Mouse (Mus musculus) CH12.LX (cell line): Measurements from ENCODE around the gene St14. TPM values are rescaled to one million over a fixed set of nuclear protein-coding genes. Genes with fewer than 3 reads are reported as not detected.

Experiments
- DNase-seq: peaks from one replicate; pipeline ENCODE4 v3.0.0-alpha.2; 2013; ENCODE audit errors: extremely low read depth
- H3K27ac ChIP-seq: 2 replicates; pipeline ENCODE4 v1.5.1; 2012; ENCODE audit warnings: low read depth, mild to moderate bottlenecking, control low read depth, moderate library complexity; ENCODE audit not compliant: insufficient read depth
- H3K27me3 ChIP-seq: replicated peaks from 2 replicates; pipeline ENCODE3; 2012; ENCODE audit warnings: inconsistent platforms
- H3K36me3 ChIP-seq, 2 experiments: replicated peaks in 1 of 2; 2 replicates each; pipeline versions ENCODE3 to v1.6.1; 2012; ENCODE audit warnings: inconsistent platforms in 1 of 2, low read length in 1 of 2, mild to moderate bottlenecking in 1 of 2, mixed read lengths in 1 of 2, moderate library complexity in 1 of 2; ENCODE audit not compliant: control insufficient read depth in 1 of 2, insufficient read depth in 1 of 2
- H3K4me1 ChIP-seq, 2 experiments: 2 replicates each; pipeline ENCODE4 v1.6.1; 2012; ENCODE audit warnings: inconsistent platforms in 1 of 2, moderate library complexity in 1 of 2; ENCODE audit not compliant: insufficient read depth in 2 of 2, control insufficient read depth in 1 of 2
- H3K4me2 ChIP-seq: 2 replicates; pipeline ENCODE4 v1.6.1; 2012; ENCODE audit warnings: low read depth, mild to moderate bottlenecking, control low read depth; ENCODE audit not compliant: poor library complexity, insufficient read depth, severe bottlenecking
- H3K4me3 ChIP-seq, 3 experiments: fragments of 150-350 bp in 1 of 3; sonication (generic) in 1 of 3; replicated peaks in 1 of 3; 2 replicates each; pipeline versions ENCODE3 to v1.5.1; 2011 to 2012; ENCODE audit warnings: low read depth in 2 of 3, low read length in 2 of 3, mild to moderate bottlenecking in 2 of 3, moderate library complexity in 2 of 3, control low read depth in 1 of 3, improper control_type of control experiment in 1 of 3, inconsistent platforms in 1 of 3, mixed read lengths in 1 of 3; ENCODE audit not compliant: poor library complexity in 1 of 3
- H3K79me2 ChIP-seq: replicated peaks from 2 replicates; pipeline ENCODE4 v1.6.1; 2012; ENCODE audit warnings: mild to moderate bottlenecking, moderate library complexity; ENCODE audit not compliant: control insufficient read depth, poor library complexity, insufficient read depth, severe bottlenecking; ENCODE audit errors: extremely low read depth
- H3K9ac ChIP-seq: 2 replicates; pipeline ENCODE4 v1.6.1; 2012; ENCODE audit warnings: low read depth, mild to moderate bottlenecking, control low read depth, moderate library complexity; ENCODE audit not compliant: insufficient read depth
- H3K9me3 ChIP-seq: replicated peaks from 2 replicates; pipeline ENCODE3; 2012; ENCODE audit warnings: low read length, inconsistent platforms, mixed read lengths
- CHD1 ChIP-seq: IDR thresholded peaks from 2 replicates; pipeline ENCODE4 v1.6.1; 2012; ENCODE audit warnings: low read depth, low read length, improper control_type of control experiment, inconsistent platforms
- CTCF ChIP-seq, 2 experiments: IDR thresholded peaks in 1 of 2; conservative IDR thresholded peaks in 1 of 2; 2 replicates each; pipeline ENCODE4 v1.5.1; 2011 to 2012; ENCODE audit warnings: low read depth in 2 of 2, low read length in 2 of 2, improper control_type of control experiment in 1 of 2, inconsistent platforms in 1 of 2, mild to moderate bottlenecking in 1 of 2, moderate library complexity in 1 of 2
- GABPA ChIP-seq: IDR thresholded peaks from 2 replicates; pipeline ENCODE4 v1.6.1; 2012; ENCODE audit warnings: low read depth, low read length, improper control_type of control experiment, inconsistent platforms; ENCODE audit not compliant: insufficient replicate concordance
- JUND ChIP-seq: conservative IDR thresholded peaks from 2 replicates; pipeline ENCODE4 v1.6.1; 2011; ENCODE audit warnings: low read depth, low read length, improper control_type of control experiment
- MAFK ChIP-seq: IDR thresholded peaks from 2 replicates; pipeline ENCODE4 v1.6.1; 2011; ENCODE audit warnings: low read length, improper control_type of control experiment; ENCODE audit not compliant: insufficient replicate concordance
- MAZ ChIP-seq: IDR thresholded peaks from 2 replicates; pipeline ENCODE4 v1.6.1; 2012; ENCODE audit warnings: low read depth, mild to moderate bottlenecking, inconsistent platforms, low read length, improper control_type of control experiment, moderate library complexity
- POLR2AphosphoS2 ChIP-seq: IDR thresholded peaks from 2 replicates; pipeline ENCODE4 v1.6.1; 2011; ENCODE audit warnings: low read depth, low read length, improper control_type of control experiment
- RAD21 ChIP-seq: IDR thresholded peaks from 2 replicates; pipeline ENCODE4 v1.6.1; 2011; ENCODE audit warnings: low read depth, mild to moderate bottlenecking, low read length, improper control_type of control experiment, moderate library complexity
- RCOR1 ChIP-seq: conservative IDR thresholded peaks from 2 replicates; pipeline ENCODE4 v1.6.1; 2012; ENCODE audit warnings: low read depth, mild to moderate bottlenecking, inconsistent platforms, low read length, improper control_type of control experiment
- SMC3 ChIP-seq: IDR thresholded peaks from 2 replicates; pipeline ENCODE4 v1.6.1; 2011; ENCODE audit warnings: low read depth, low read length, improper control_type of control experiment
- USF2 ChIP-seq: conservative IDR thresholded peaks from 2 replicates; pipeline ENCODE4 v1.6.1; 2011; ENCODE audit warnings: low read depth, low read length, improper control_type of control experiment
- dilution Hi-C: fragments of 300-500 bp; cut with MboI; formaldehyde crosslinking; loops from 2 replicates; pipeline ENCODE4 v1.14.3; 2020; ENCODE audit warnings: low sequenced_read_pairs; ENCODE audit not compliant: extremely low pct_unique_long_range_greater_than_20kb, extremely low pct_ligation_motif_present
- in situ Hi-C: fragments of 300-500 bp; cut with MboI; formaldehyde crosslinking; loops from 3 replicates; pipeline ENCODE4 v1.14.3; 2019; ENCODE audit warnings: low sequenced_read_pairs, low pct_ligation_motif_present, low pct_unique_long_range_greater_than_20kb, mixed read lengths
- polyA plus RNA-seq: library from polyadenylated mRNA; unstranded; fragments of >175 nt; gene quantifications from 2 replicates; pipeline ENCODE4 v1.2.1, GENCODE M21; 2012; ENCODE audit warnings: low read depth; ENCODE audit not compliant: insufficient read length
- total RNA-seq, 2 experiments: library from RNA; depleted of rRNA; stranded (reverse); fragments of 300-350 nt in 1 of 2; fragments of >200 nt in 1 of 2; gene quantifications; 2 replicates each; pipeline ENCODE4 v1.2.3; 2012 to 2014

Gene St14
- total and polyA plus RNA-seq, 3 experiments = 4.3 to 10.9 (median 8.6) TPM

- H3K9ac ChIP-seq = no peak overlapping the region
- DNase-seq = no peak
- H3K4me2 ChIP-seq = no peak overlapping the region
- H3K27ac ChIP-seq = no peak overlapping the region
- H3K4me3 ChIP-seq = no peak overlapping the region
- no peaks in the 10 kb centered on the region for H3K27me3 ChIP-seq
- in situ Hi-C loops = no loop called here
- no peak for TF ChIP-seq SMC3
- TF ChIP-seq CHD1 = no peak
- H3K79me2 ChIP-seq = no peaks in the 10 kb centered on the region
- H3K4me1 ChIP-seq = peaks cover 0 to 7% of the 10 kb centered on the region in 2 experiments; a peak in 2 of 4 replicates
- dilution Hi-C loops = no loop called here
- H3K9me3 ChIP-seq = no peaks in the 10 kb centered on the region
- peaks cover 5 to 55% of the 10 kb centered on the region in 2 experiments for H3K36me3 ChIP-seq
Observed at GRCm38 (mm10) chr9:31162911-31163310, 31.3 kb upstream of the St14 start.

GRCm38 (mm10) chr9:31159910-31160309 is 28.3 kb upstream of the St14 start:
- in situ Hi-C loops = no loop called here
- TF ChIP-seq POLR2AphosphoS2 (no peak), MAFK (no peak), SMC3 (peak; percentile 67), USF2 (no peak), RAD21 (peak; percentile 63), CTCF (conservative IDR thresholded peaks at IDR 0.05 in 1 of 2, IDR thresholded peaks at IDR 0.05 in 1 of 2; ENCODE audit: low read depth in 2 of 2, low read length in 2 of 2) (peak in 1 of 2 experiments; percentile 66; a peak in 2 of 4 replicates), MAZ (no peak)
- peaks cover 9 to 63% of the 10 kb centered on the region in 2 experiments for H3K36me3 ChIP-seq
- H3K4me1 ChIP-seq = peaks cover 0 to 7% of the 10 kb centered on the region in 2 experiments; a peak in 2 of 4 replicates
- dilution Hi-C loops = no loop called here
- no peaks in the 10 kb centered on the region for H3K79me2 ChIP-seq
- H3K27ac ChIP-seq = no peak overlapping the region
- H3K9ac ChIP-seq = no peak overlapping the region
- DNase-seq = peak; percentile 24
- no peaks in the 10 kb centered on the region for H3K27me3 ChIP-seq
- no peak overlapping the region for H3K4me2 ChIP-seq
- H3K9me3 ChIP-seq = no peaks in the 10 kb centered on the region
- H3K4me3 ChIP-seq = no peak overlapping the region

GRCm38 (mm10) chr9:31156594-31156993 is 24.9 kb upstream of the St14 start:
- Histone ChIP-seq H3K9ac (no peak overlapping the region), H3K4me2 (no peak overlapping the region), H3K36me3 (peaks cover 13 to 64% of the 10 kb centered on the region in 2 experiments), H3K27ac (no peak overlapping the region), H3K27me3 (no peaks in the 10 kb centered on the region), H3K79me2 (no peaks in the 10 kb centered on the region), H3K4me1 (no peaks in the 10 kb centered on the region), H3K9me3 (no peaks in the 10 kb centered on the region), H3K4me3 (no peak overlapping the region)
- in situ Hi-C loops (no loop called here), dilution Hi-C loops (no loop called here)
- no peak for DNase-seq
- TF ChIP-seq RCOR1 (no peak), JUND (no peak), GABPA (no peak)
